Mouse (Mus musculus): ENCODE results near the gene Flt3.

- TF ChIP-seq POLR2A (IDR thresholded peaks at IDR 0.05; ENCODE audit: low read depth, low read length), result no peak
- no peak for TF ChIP-seq CTCF (IDR thresholded peaks at IDR 0.05; ENCODE audit: borderline replicate concordance, insufficient read depth, low read length)
Measured at GRCm38 (mm10) chr5:147309786-147310185, 90.5 kb downstream of the Flt3 start.

Measured in embryonic fibroblast, embryonic 13.5 days (primary cell).